Mouse (Mus musculus): ENCODE data around the gene Ttf2.

Ttf2 gene

GRCm38 (mm10) chr3:100911498-100912213, 57.8 kb downstream of the Ttf2 start:
- DNase-seq (ENCODE audit: low read depth, low spot score) = no peak

- no peak for DNase-seq (ENCODE audit: low read depth, low spot score)
Measured at GRCm38 (mm10) chr3:100911026-100911425, 58.4 kb downstream of the Ttf2 start.

- DNase-seq (ENCODE audit: low read depth, low spot score) = no peak
Measured at GRCm38 (mm10) chr3:100910621-100911020, 58.8 kb downstream of the Ttf2 start.

- DNase-seq (ENCODE audit: low read depth, low spot score) = no peak
Measured at GRCm38 (mm10) chr3:100908594-100908993, 60.9 kb downstream of the Ttf2 start.

GRCm38 (mm10) chr3:100906916-100907315, 62.5 kb downstream of the Ttf2 start:
- no peak for DNase-seq (ENCODE audit: low read depth, low spot score)

GRCm38 (mm10) chr3:100906128-100906527, 63.3 kb downstream of the Ttf2 start:
- no peak for DNase-seq (ENCODE audit: low read depth, low spot score)

- no peak for DNase-seq (ENCODE audit: low read depth, low spot score)
Measured at GRCm38 (mm10) chr3:100895500-100895899, 74.0 kb downstream of the Ttf2 start.

- peak; percentile 62 for DNase-seq (ENCODE audit: low read depth, low spot score)
Measured at GRCm38 (mm10) chr3:100892383-100893335, 76.8 kb downstream of the Ttf2 start.

- no peak for DNase-seq (ENCODE audit: low read depth, low spot score)
Measured at GRCm38 (mm10) chr3:100890406-100890805, 79.1 kb downstream of the Ttf2 start.

GRCm38 (mm10) chr3:100889234-100889633, 80.2 kb downstream of the Ttf2 start:
- DNase-seq (ENCODE audit: low read depth, low spot score) = peak; percentile 86

Measured in 3T3-L1 (cell line).